Mouse (Mus musculus): ENCODE data around the gene Cbx4. TPM values are rescaled to one million over a fixed set of nuclear protein-coding genes. Genes with fewer than 3 reads are reported as not detected.

Cbx4 gene
- 9.6 and 11.2 TPM in 2 replicates for polyA plus RNA-seq (2015; fragmentation: Nextera tagmentation; extraction: Ambion mirVana)

GRCm38 (mm10) chr11:119086144-119086971 lies at the start of gene Cbx4:
Cbx4 (minus strand) TSS chr11:119086221.
- ATAC-seq (ENCODE audit: low FRiP score, low TSS enrichment), result peak; percentile 91

GRCm38 (mm10) chr11:119134586-119134985 lies 48.6 kb upstream of the Cbx4 start:
- TF ChIP-seq CTCF (IDR thresholded peaks at IDR 0.05; ENCODE audit: low read depth), result no peak
- no peak for TF ChIP-seq EP300 (optimal IDR thresholded peaks at IDR 0.05)
- Histone ChIP-seq H3K9ac (ENCODE audit: low read length) (no peak overlapping the region), H3K4me3 (ENCODE audit: low read depth, low read length) (no peak overlapping the region), H3K4me2 (replicated peaks; ENCODE audit: low read depth) (no peak overlapping the region), H3K27me3 (ENCODE audit: control insufficient read depth, insufficient read depth, low read length) (no peaks in the 10 kb centered on the region), H3K36me3 (ENCODE audit: control insufficient read depth, insufficient read depth, low read length) (no peaks in the 10 kb centered on the region), H3K27ac (replicated peaks) (peak overlapping the region; percentile 58), H3K4me1 (replicated peaks; ENCODE audit: control insufficient read depth, insufficient read depth) (no peaks in the 10 kb centered on the region), H3K9me3 (ENCODE audit: control insufficient read depth, low read length) (no peaks in the 10 kb centered on the region)
- ATAC-seq (ENCODE audit: low FRiP score, low TSS enrichment) (peak; percentile 65), DNase-seq (ENCODE audit: low spot score) (peak; percentile 66)
- 35% methylated on average over 17 of the region's 17 CpGs for WGBS

More at GRCm38 (mm10) chr11:119086144-119086971, at the start of gene Cbx4:
- TF ChIP-seq CTCF (IDR thresholded peaks at IDR 0.05; ENCODE audit: low read depth) (peak; percentile 59), EP300 (optimal IDR thresholded peaks at IDR 0.05) (no peak)
- H3K36me3 ChIP-seq (ENCODE audit: control insufficient read depth, insufficient read depth, low read length), result peaks cover 4% of the 10 kb centered on the region
- H3K27ac ChIP-seq (replicated peaks), result peak within 1 kb of the TSS; percentile 99
- H3K9me3 ChIP-seq (ENCODE audit: control insufficient read depth, low read length), result no peaks in the 10 kb centered on the region
- peak within 1 kb of the TSS; percentile 92 for H3K9ac ChIP-seq (ENCODE audit: low read length)
- no peaks in the 10 kb centered on the region; the same call in 1 of the 2 replicates for H3K27me3 ChIP-seq (ENCODE audit: control insufficient read depth, insufficient read depth, low read length)
- 3% methylated on average over 53 of the region's 67 CpGs for WGBS
- peak within 1 kb of the TSS; percentile 79 for H3K4me2 ChIP-seq (replicated peaks; ENCODE audit: low read depth)
- H3K4me1 ChIP-seq (replicated peaks; ENCODE audit: control insufficient read depth, insufficient read depth), result peaks cover 25% of the 10 kb centered on the region
- H3K4me3 ChIP-seq (ENCODE audit: low read depth, low read length), result peak within 1 kb of the TSS; percentile 93
- peak; percentile 98 for DNase-seq (ENCODE audit: low spot score)

- Histone ChIP-seq H3K4me3 (ENCODE audit: low read depth, low read length) (no peak overlapping the region), H3K9me3 (ENCODE audit: control insufficient read depth, low read length) (no peaks in the 10 kb centered on the region), H3K4me1 (replicated peaks; ENCODE audit: control insufficient read depth, insufficient read depth) (no peaks in the 10 kb centered on the region), H3K27me3 (ENCODE audit: control insufficient read depth, insufficient read depth, low read length) (no peaks in the 10 kb centered on the region), H3K36me3 (ENCODE audit: control insufficient read depth, insufficient read depth, low read length) (no peaks in the 10 kb centered on the region), H3K27ac (replicated peaks) (peak overlapping the region; percentile 45; the same call in 1 of the 2 replicates), H3K4me2 (replicated peaks; ENCODE audit: low read depth) (no peak overlapping the region), H3K9ac (ENCODE audit: low read length) (no peak overlapping the region)
- ATAC-seq (ENCODE audit: low FRiP score, low TSS enrichment) (peak; percentile 55), DNase-seq (ENCODE audit: low spot score) (peak; percentile 76)
- 0 out of 2 replicates have a peak, but pooled peaks have one; percentile 6 for TF ChIP-seq CTCF (IDR thresholded peaks at IDR 0.05; ENCODE audit: low read depth)
- no peak for TF ChIP-seq EP300 (optimal IDR thresholded peaks at IDR 0.05)
- whole genome bisulfite sequencing, result 68% methylated on average over 5 of the region's 5 CpGs
Observed at GRCm38 (mm10) chr11:119133437-119134221, 47.6 kb upstream of the Cbx4 start.

GRCm38 (mm10) chr11:119132198-119133035 lies 46.4 kb upstream of the Cbx4 start:
- no peak for TF ChIP-seq CTCF (IDR thresholded peaks at IDR 0.05; ENCODE audit: low read depth)
- TF ChIP-seq EP300 (optimal IDR thresholded peaks at IDR 0.05), result no peak
- Histone ChIP-seq H3K27me3 (ENCODE audit: control insufficient read depth, insufficient read depth, low read length) (no peaks in the 10 kb centered on the region), H3K36me3 (ENCODE audit: control insufficient read depth, insufficient read depth, low read length) (no peaks in the 10 kb centered on the region), H3K4me2 (replicated peaks; ENCODE audit: low read depth) (no peak overlapping the region), H3K4me3 (ENCODE audit: low read depth, low read length) (no peak overlapping the region), H3K27ac (replicated peaks) (no peak overlapping the region), H3K4me1 (replicated peaks; ENCODE audit: control insufficient read depth, insufficient read depth) (peaks cover under 1% of the 10 kb centered on the region), H3K9ac (ENCODE audit: low read length) (no peak overlapping the region), H3K9me3 (ENCODE audit: control insufficient read depth, low read length) (no peaks in the 10 kb centered on the region)
- WGBS, result 73% methylated on average over 14 of the region's 14 CpGs
- ATAC-seq (ENCODE audit: low FRiP score, low TSS enrichment) (no peak), DNase-seq (ENCODE audit: low spot score) (no peak)

GRCm38 (mm10) chr11:119130081-119130765 lies 44.2 kb upstream of the Cbx4 start:
- 12% methylated on average over 24 of the region's 24 CpGs for WGBS
- no peak overlapping the region for H3K4me3 ChIP-seq (ENCODE audit: low read depth, low read length)
- no peak for TF ChIP-seq EP300 (optimal IDR thresholded peaks at IDR 0.05)
- no peak for DNase-seq (ENCODE audit: low spot score)
- no peaks in the 10 kb centered on the region for H3K36me3 ChIP-seq (ENCODE audit: control insufficient read depth, insufficient read depth, low read length)
- no peak overlapping the region for H3K9ac ChIP-seq (ENCODE audit: low read length)
- ATAC-seq (ENCODE audit: low FRiP score, low TSS enrichment), result no peak
- peaks cover 9% of the 10 kb centered on the region for H3K4me1 ChIP-seq (replicated peaks; ENCODE audit: control insufficient read depth, insufficient read depth)
- no peaks in the 10 kb centered on the region for H3K27me3 ChIP-seq (ENCODE audit: control insufficient read depth, insufficient read depth, low read length)
- H3K9me3 ChIP-seq (ENCODE audit: control insufficient read depth, low read length), result no peaks in the 10 kb centered on the region
- H3K27ac ChIP-seq (replicated peaks), result no peak overlapping the region
- no peak overlapping the region for H3K4me2 ChIP-seq (replicated peaks; ENCODE audit: low read depth)
